11 mouse cellular contexts compared by ENCODE assay signal in genomic region chr13:52849394-52849801, GRCm38 (mm10).
DNase-seq lines count a peak whose midpoint lies in the region; ATAC-seq and TF ChIP-seq lines count a peak whose summit lies in the region.
"Had no signal": no experiment of that assay in that cellular context is flagged by ENCODE, and none has a peak within 500 bp of the region (broad histone marks: within the 10 kb centered on the region; RNA-seq: fewer than 3 reads in every experiment).

No protein-coding gene starts in this region.

- ATAC-seq in neural tube, embryonic 13.5 days (ENCODE audit: low read depth) = peak; percentile 32; the same call in 1 of the 2 replicates
- no peak; the same call in 1 of the 2 replicates for ATAC-seq in neural tube, embryonic 15.5 days (ENCODE audit: low FRiP score)
- peak; percentile 49; the same call in 1 of the 2 replicates for ATAC-seq in hindbrain, embryonic 15.5 days (ENCODE audit: low FRiP score, low read depth)

- WGBS in neural tube, embryonic 13.5 days = 68% methylated on average over 9 of the region's 9 CpGs
- WGBS in neural tube, embryonic 15.5 days = 57% methylated on average over 9 of the region's 9 CpGs
- WGBS in hindbrain, embryonic 15.5 days = 57% methylated on average over 9 of the region's 9 CpGs

- H3K4me2 ChIP-seq in neural tube, embryonic 13.5 days = no peak overlapping the region
- no peak overlapping the region for H3K4me2 ChIP-seq in neural tube, embryonic 15.5 days
- no peak overlapping the region for H3K4me2 ChIP-seq in hindbrain, embryonic 15.5 days

- no peaks in the 10 kb centered on the region for H3K36me3 ChIP-seq in neural tube, embryonic 13.5 days
- H3K36me3 ChIP-seq in neural tube, embryonic 15.5 days = no peaks in the 10 kb centered on the region
- no peaks in the 10 kb centered on the region for H3K36me3 ChIP-seq in hindbrain, embryonic 15.5 days

- no peak overlapping the region for H3K27ac ChIP-seq in neural tube, embryonic 13.5 days (replicated peaks)
- no peak overlapping the region for H3K27ac ChIP-seq in neural tube, embryonic 15.5 days (replicated peaks)
- H3K27ac ChIP-seq in hindbrain, embryonic 15.5 days (replicated peaks) = no peak overlapping the region
- no peak overlapping the region for H3K27ac ChIP-seq in left cerebral cortex, adult 2 months
- H3K27ac ChIP-seq: macrophage had no signal

- no peak overlapping the region for H3K4me3 ChIP-seq in neural tube, embryonic 13.5 days
- no peak overlapping the region for H3K4me3 ChIP-seq in neural tube, embryonic 15.5 days (replicated peaks)
- no peak overlapping the region for H3K4me3 ChIP-seq in hindbrain, embryonic 15.5 days
- H3K4me3 ChIP-seq in left cerebral cortex, adult 2 months = no peak overlapping the region

- no peak overlapping the region for H3K9ac ChIP-seq in neural tube, embryonic 13.5 days
- H3K9ac ChIP-seq in neural tube, embryonic 15.5 days (replicated peaks) = no peak overlapping the region; the same call in 1 of the 2 replicates
- no peak overlapping the region for H3K9ac ChIP-seq in hindbrain, embryonic 15.5 days

- intact Hi-C loops in left cerebral cortex, adult 2 months (cut with DNase I) = no loop called here

- DNase-seq in cerebellum, adult 9-11 months = peak; percentile 76
- peak; percentile 29 for DNase-seq in thymus, postnatal 4 days
- no peak for DNase-seq in kidney, postnatal 25 days
- DNase-seq in left cerebral cortex, adult 2 months (ENCODE audit: extremely low spot score in 1 of 2, low spot score in 2 of 2) = no peak
- DNase-seq: adrenal gland, postnatal 10 days; heart, postnatal 10 days; kidney, postnatal 36 days had no signal

- no peak for TF ChIP-seq CTCF in left cerebral cortex, adult 2 months (IDR thresholded peaks at IDR 0.05)

- H3K4me1 ChIP-seq in neural tube, embryonic 13.5 days (replicated peaks) = peaks cover 18% of the 10 kb centered on the region
- H3K4me1 ChIP-seq in neural tube, embryonic 15.5 days = peaks cover 12% of the 10 kb centered on the region; the same call in 1 of the 2 replicates
- 0 out of 2 replicates have a peak, but pooled peaks cover 4% of the 10 kb centered on the region for H3K4me1 ChIP-seq in hindbrain, embryonic 15.5 days (replicated peaks)

- H3K9me3 ChIP-seq in neural tube, embryonic 13.5 days = no peaks in the 10 kb centered on the region
- H3K9me3 ChIP-seq in neural tube, embryonic 15.5 days (replicated peaks) = no peaks in the 10 kb centered on the region
- H3K9me3 ChIP-seq in hindbrain, embryonic 15.5 days = no peaks in the 10 kb centered on the region

- no peaks in the 10 kb centered on the region for H3K27me3 ChIP-seq in neural tube, embryonic 13.5 days
- no peaks in the 10 kb centered on the region for H3K27me3 ChIP-seq in neural tube, embryonic 15.5 days (replicated peaks)
- H3K27me3 ChIP-seq in hindbrain, embryonic 15.5 days = no peaks in the 10 kb centered on the region

Comparison
In these comparisons a context has a peak if more than half of its experiments do, and no peak if none do; other contexts are left out.
1. DNase-seq: peak in cerebellum, adult 9-11 months (single experiment) and thymus, postnatal 4 days (single experiment); none in kidney, postnatal 25 days (0 of 2) and left cerebral cortex, adult 2 months (0 of 2).